Mouse (Mus musculus): ENCODE data around the gene Nphs1. TPM values are rescaled to one million over a fixed set of nuclear protein-coding genes. Genes with fewer than 3 reads are reported as not detected.

Gene Nphs1
- not detected in 2 replicates for polyA plus RNA-seq (2016; fragmentation: Nextera tagmentation; extraction: Ambion mirVana)

GRCm38 (mm10) chr7:30457629-30458330, at the start of gene Nphs1, which contains the start of gene Kirrel2:
Nphs1 (plus strand) TSS chr7:30458315.
Kirrel2 (minus strand) TSS chr7:30457690.
- H3K9me3 ChIP-seq (replicated peaks) = no peaks in the 10 kb centered on the region
- H3K4me1 ChIP-seq = peaks cover 21% of the 10 kb centered on the region
- DNase-seq (ENCODE audit: low spot score) = no peak
- H3K27ac ChIP-seq = no peak within 1 kb of the TSS
- 4% methylated on average over 16 of the region's 16 CpGs for WGBS
- no peak within 1 kb of the TSS; the same call in 1 of the 2 replicates for H3K4me3 ChIP-seq
- H3K36me3 ChIP-seq = no peaks in the 10 kb centered on the region
- peaks cover 100% of the 10 kb centered on the region for H3K27me3 ChIP-seq (ENCODE audit: low read depth, poor library complexity, severe bottlenecking)

GRCm38 (mm10) chr7:30408639-30409038, 49.5 kb upstream of the Nphs1 start:
- Histone ChIP-seq H3K9me3 (replicated peaks) (no peaks in the 10 kb centered on the region), H3K27me3 (ENCODE audit: low read depth, poor library complexity, severe bottlenecking) (no peaks in the 10 kb centered on the region), H3K27ac (no peak overlapping the region), H3K4me3 (no peak overlapping the region), H3K4me1 (no peaks in the 10 kb centered on the region), H3K36me3 (no peaks in the 10 kb centered on the region)
- DNase-seq (ENCODE audit: low spot score) = no peak
- 88% methylated on average over 3 of the region's 3 CpGs for WGBS

DNA sequence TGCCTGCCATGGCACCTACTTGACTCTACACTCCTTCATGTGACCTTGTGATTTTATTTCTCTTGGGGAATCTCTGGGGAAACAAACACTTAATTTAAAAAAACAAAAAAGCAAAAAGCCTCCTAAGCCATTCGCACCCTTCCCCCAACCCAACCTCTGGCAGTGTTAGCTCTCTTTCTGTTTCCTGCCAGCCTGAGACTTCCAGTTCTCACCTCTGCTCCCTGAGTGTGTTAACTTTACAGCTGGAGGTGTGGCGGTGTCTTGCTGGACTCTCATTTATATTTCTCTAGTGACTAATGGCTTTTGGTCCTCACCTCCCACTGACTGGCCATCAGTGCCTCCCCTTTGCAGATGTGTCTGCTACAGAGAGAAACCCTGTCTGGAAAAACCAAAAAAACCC, 48.3 kb upstream of the Nphs1 start:
- Histone ChIP-seq H3K4me1 (no peaks in the 10 kb centered on the region), H3K27ac (no peak overlapping the region), H3K36me3 (no peaks in the 10 kb centered on the region), H3K9me3 (replicated peaks) (no peaks in the 10 kb centered on the region), H3K4me3 (no peak overlapping the region), H3K27me3 (ENCODE audit: low read depth, poor library complexity, severe bottlenecking) (no peaks in the 10 kb centered on the region)
- WGBS = 39% methylated on average over 2 of the region's 2 CpGs
- no peak for DNase-seq (ENCODE audit: low spot score)

- Histone ChIP-seq H3K27me3 (ENCODE audit: low read depth, poor library complexity, severe bottlenecking) (no peaks in the 10 kb centered on the region), H3K4me3 (no peak overlapping the region), H3K9me3 (replicated peaks) (no peaks in the 10 kb centered on the region), H3K27ac (no peak overlapping the region), H3K4me1 (no peaks in the 10 kb centered on the region), H3K36me3 (no peaks in the 10 kb centered on the region)
- WGBS = 78% methylated on average over 3 of the region's 3 CpGs
- no peak for DNase-seq (ENCODE audit: low spot score)
Observed at GRCm38 (mm10) chr7:30411023-30411422, 47.1 kb upstream of the Nphs1 start.

- no peaks in the 10 kb centered on the region for H3K27me3 ChIP-seq (ENCODE audit: low read depth, poor library complexity, severe bottlenecking)
- no peak overlapping the region for H3K27ac ChIP-seq
- DNase-seq (ENCODE audit: low spot score) = no peak
- H3K36me3 ChIP-seq = no peaks in the 10 kb centered on the region
- no peaks in the 10 kb centered on the region for H3K9me3 ChIP-seq (replicated peaks)
- H3K4me1 ChIP-seq = no peaks in the 10 kb centered on the region
- WGBS = 55% methylated on average over 4 of the region's 4 CpGs
- no peak overlapping the region for H3K4me3 ChIP-seq
Observed at GRCm38 (mm10) chr7:30412735-30413147, 45.4 kb upstream of the Nphs1 start.

GRCm38 (mm10) chr7:30413596-30413995, 44.5 kb upstream of the Nphs1 start, which contains the start of gene Tyrobp:
Tyrobp (plus strand) TSS chr7:30413760.
- no peak for DNase-seq (ENCODE audit: low spot score)
- no peaks in the 10 kb centered on the region for H3K36me3 ChIP-seq
- no peaks in the 10 kb centered on the region for H3K27me3 ChIP-seq (ENCODE audit: low read depth, poor library complexity, severe bottlenecking)
- no peak within 1 kb of the TSS for H3K27ac ChIP-seq
- no peak within 1 kb of the TSS for H3K4me3 ChIP-seq
- no peaks in the 10 kb centered on the region for H3K4me1 ChIP-seq
- WGBS = 81% methylated on average over 5 of the region's 5 CpGs
- no peaks in the 10 kb centered on the region for H3K9me3 ChIP-seq (replicated peaks)

- no peak for DNase-seq (ENCODE audit: low spot score)
- H3K4me1 ChIP-seq = peaks cover 17% of the 10 kb centered on the region
- H3K4me3 ChIP-seq = no peak overlapping the region
- no peaks in the 10 kb centered on the region; the same call in 1 of the 2 replicates for H3K9me3 ChIP-seq (replicated peaks)
- H3K36me3 ChIP-seq = no peaks in the 10 kb centered on the region
- H3K27ac ChIP-seq = no peak overlapping the region
- WGBS = 71% methylated on average over 9 of the region's 9 CpGs
- peaks cover 36% of the 10 kb centered on the region for H3K27me3 ChIP-seq (ENCODE audit: low read depth, poor library complexity, severe bottlenecking)
Observed at GRCm38 (mm10) chr7:30417856-30418255, 40.3 kb upstream of the Nphs1 start.

DNA sequence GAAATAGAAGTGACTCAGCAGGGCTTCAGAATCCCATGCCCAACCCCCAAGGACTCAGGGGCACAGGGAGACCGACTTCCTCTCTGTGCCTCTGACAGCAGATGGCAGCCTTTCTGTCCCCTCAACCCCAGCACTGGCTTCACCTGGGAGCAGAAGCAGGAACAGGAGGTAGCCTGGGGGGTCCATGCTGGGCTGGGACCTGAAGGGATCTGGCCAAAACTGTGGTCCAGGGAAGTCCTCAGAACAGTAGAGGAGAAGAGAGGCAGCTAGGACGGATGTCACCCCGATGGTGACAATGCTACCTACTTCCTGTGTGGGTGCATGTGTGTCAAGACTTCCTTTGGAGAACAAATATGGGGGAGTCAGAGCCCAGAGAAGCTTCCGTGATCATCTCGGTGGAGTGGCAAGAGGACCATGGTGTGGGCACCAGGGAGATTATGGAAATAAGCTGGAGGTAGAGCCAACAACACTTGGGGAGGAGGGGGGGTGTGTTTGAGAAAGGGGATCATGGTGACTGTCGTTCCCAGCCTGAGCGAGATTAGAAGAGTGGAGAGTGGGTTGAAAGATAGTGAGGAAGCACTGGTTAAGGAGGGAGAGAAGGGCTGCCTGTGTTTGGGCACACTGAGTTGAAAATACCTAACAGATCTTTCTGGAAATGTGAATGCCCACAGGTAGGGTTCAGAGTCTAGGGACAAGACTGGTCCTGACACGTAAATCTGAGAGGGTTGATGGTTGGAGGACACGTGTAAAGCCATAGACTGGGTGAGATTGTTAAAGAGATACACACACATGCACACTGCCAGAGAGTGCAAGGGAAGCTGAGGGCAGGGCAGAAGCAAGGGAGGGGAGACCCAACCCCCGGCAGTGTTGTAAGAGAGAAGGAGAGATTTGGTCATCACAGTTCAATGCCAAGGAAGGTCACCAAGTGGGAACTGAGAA, 38.3 kb upstream of the Nphs1 start, which contains the start of gene Hcst:
Hcst (minus strand) TSS at position 294 of the 939 bp plus-strand sequence.
- no peak within 1 kb of the TSS for H3K4me3 ChIP-seq
- H3K27ac ChIP-seq = no peak within 1 kb of the TSS
- no peaks in the 10 kb centered on the region for H3K36me3 ChIP-seq
- H3K9me3 ChIP-seq (replicated peaks) = no peaks in the 10 kb centered on the region; the same call in 1 of the 2 replicates
- 77% methylated on average over 10 of the region's 10 CpGs for WGBS
- H3K27me3 ChIP-seq (ENCODE audit: low read depth, poor library complexity, severe bottlenecking) = peaks cover 51% of the 10 kb centered on the region
- DNase-seq (ENCODE audit: low spot score) = no peak
- peaks cover 22% of the 10 kb centered on the region for H3K4me1 ChIP-seq

- H3K36me3 ChIP-seq = peaks cover 6% of the 10 kb centered on the region
- DNase-seq (ENCODE audit: low spot score) = no peak
- H3K4me3 ChIP-seq = no peak overlapping the region
- peaks cover 51% of the 10 kb centered on the region for H3K27me3 ChIP-seq (ENCODE audit: low read depth, poor library complexity, severe bottlenecking)
- 84% methylated on average over 3 of the region's 3 CpGs for WGBS
- peaks cover 22% of the 10 kb centered on the region for H3K4me1 ChIP-seq
- H3K9me3 ChIP-seq (replicated peaks) = no peaks in the 10 kb centered on the region; the same call in 1 of the 2 replicates
- no peak overlapping the region for H3K27ac ChIP-seq
Observed at GRCm38 (mm10) chr7:30420673-30421072, 37.4 kb upstream of the Nphs1 start.

DNA sequence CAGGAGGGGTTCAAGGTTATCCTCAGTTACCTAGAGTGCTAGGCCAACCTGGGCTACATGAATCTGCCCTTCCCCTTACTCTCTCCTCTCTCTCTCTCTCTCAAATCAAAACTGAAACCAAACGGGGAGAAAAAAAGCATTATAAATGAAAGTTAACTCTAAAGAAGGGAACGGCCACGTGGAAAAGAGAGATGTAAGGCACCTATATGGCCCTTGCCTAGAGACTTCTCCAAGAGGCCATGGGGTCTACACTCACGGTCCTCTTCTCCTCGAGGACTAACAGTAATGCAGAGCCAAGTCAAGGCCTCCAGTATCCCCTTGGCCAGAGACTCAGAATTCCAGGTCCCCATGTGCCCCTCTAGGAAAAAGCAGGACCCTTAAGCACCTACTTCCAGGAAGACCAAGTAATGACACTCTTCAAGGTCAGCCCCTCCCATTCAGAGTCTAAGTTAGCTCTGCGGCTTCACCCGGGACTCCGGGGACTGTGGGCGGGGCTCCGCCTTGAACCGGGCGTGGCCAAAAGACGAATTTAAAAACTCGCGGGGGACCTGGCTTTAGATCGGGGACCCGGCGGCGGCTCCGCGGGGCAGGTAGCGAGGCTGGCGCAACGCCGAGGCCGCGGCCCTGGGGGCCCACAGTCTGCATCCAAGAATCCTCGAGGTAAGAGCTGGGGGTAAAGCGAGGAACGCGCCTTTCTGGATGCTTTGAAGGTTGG, 36.8 kb upstream of the Nphs1 start, which contains the start of gene Nfkbid:
Nfkbid (plus strand) TSS at position 558 of the 715 bp plus-strand sequence.
- H3K27ac ChIP-seq = peak within 1 kb of the TSS; percentile 54
- H3K9me3 ChIP-seq (replicated peaks) = no peaks in the 10 kb centered on the region; the same call in 1 of the 2 replicates
- H3K4me3 ChIP-seq = peak within 1 kb of the TSS; percentile 70
- 12% methylated on average over 31 of the region's 31 CpGs for WGBS
- peaks cover 22% of the 10 kb centered on the region for H3K4me1 ChIP-seq
- H3K36me3 ChIP-seq = peaks cover 8% of the 10 kb centered on the region
- H3K27me3 ChIP-seq (ENCODE audit: low read depth, poor library complexity, severe bottlenecking) = peaks cover 51% of the 10 kb centered on the region
- DNase-seq (ENCODE audit: low spot score) = peak; percentile 42

DNA sequence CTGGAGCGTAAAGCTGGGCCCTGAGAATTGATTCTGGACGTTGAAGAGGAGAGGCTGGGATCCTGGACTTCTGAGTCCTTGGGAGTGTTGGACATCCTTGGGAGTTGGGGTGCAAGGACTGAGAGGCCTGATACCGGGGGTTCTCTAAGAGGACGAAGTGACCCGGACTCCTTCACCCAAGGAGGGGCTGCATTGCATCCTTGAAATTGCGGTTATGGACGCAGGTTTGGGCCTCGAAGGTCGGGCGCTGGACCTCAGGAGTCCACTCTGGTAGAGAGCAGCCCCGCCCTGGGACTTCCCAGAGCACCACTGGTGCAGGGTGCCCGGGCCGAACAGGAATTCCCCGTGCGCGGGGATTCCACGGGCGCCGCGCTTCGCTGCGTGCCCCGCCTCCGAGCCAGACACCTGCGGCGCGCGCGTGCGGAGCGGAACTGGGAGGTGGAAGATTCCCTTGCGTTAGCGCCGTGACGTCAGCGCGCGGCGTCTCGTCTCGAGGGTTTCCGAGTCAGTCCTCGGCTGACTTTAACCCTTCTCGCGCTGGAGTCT, 36.2 kb upstream of the Nphs1 start:
- H3K4me3 ChIP-seq = peak overlapping the region; percentile 70
- H3K36me3 ChIP-seq = peaks cover 8% of the 10 kb centered on the region
- H3K27me3 ChIP-seq (ENCODE audit: low read depth, poor library complexity, severe bottlenecking) = peaks cover 51% of the 10 kb centered on the region
- peaks cover 22% of the 10 kb centered on the region for H3K4me1 ChIP-seq
- H3K9me3 ChIP-seq (replicated peaks) = no peaks in the 10 kb centered on the region; the same call in 1 of the 2 replicates
- peak overlapping the region; percentile 54 for H3K27ac ChIP-seq
- under 1% methylated on average over 45 of the region's 45 CpGs for WGBS
- DNase-seq (ENCODE audit: low spot score) = peak; percentile 85

GRCm38 (mm10) chr7:30422560-30422959, 35.6 kb upstream of the Nphs1 start:
- Histone ChIP-seq H3K36me3 (peaks cover 8% of the 10 kb centered on the region), H3K4me3 (peak overlapping the region; percentile 70), H3K27me3 (ENCODE audit: low read depth, poor library complexity, severe bottlenecking) (peaks cover 51% of the 10 kb centered on the region), H3K27ac (peak overlapping the region; percentile 54; the same call in 1 of the 2 replicates), H3K4me1 (peaks cover 22% of the 10 kb centered on the region), H3K9me3 (replicated peaks) (no peaks in the 10 kb centered on the region; the same call in 1 of the 2 replicates)
- 15% methylated on average over 9 of the region's 9 CpGs for WGBS
- no peak for DNase-seq (ENCODE audit: low spot score)

All from limb, embryonic 10.5 days (tissue).